Mouse (Mus musculus): Measurements from ENCODE around the gene Bckdha. TPM values are rescaled to one million over a fixed set of nuclear protein-coding genes. Genes with fewer than 3 reads are reported as not detected.

Bckdha gene
- polyA plus RNA-seq, 1 experiment from 2014 or later, result 49.2 TPM

DNA sequence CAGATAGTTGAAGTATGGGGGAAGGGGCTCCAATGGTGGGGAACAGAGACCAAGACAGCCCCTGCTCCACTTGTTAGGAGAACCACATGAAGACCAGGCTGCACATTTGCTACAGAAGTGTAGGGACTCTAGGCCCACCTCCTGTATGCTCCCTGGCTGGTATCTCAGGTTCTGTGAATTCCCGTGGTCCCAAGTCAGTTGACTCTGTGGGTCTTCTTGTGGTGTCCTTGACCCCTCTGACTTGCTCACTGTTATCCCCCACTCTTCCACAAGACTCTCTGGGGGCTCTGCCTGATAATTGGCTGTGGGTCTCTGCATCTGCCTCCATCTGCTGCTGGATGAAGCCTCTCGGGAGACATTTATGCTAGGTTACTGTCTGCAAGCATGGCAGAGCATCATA lies 67.6 kb downstream of the Bckdha start:
- H3K9me3 ChIP-seq, result no peaks in the 10 kb centered on the region
- H3K4me1 ChIP-seq (replicated peaks), result no peaks in the 10 kb centered on the region
- H3K9ac ChIP-seq, result no peak overlapping the region
- H3K4me2 ChIP-seq, result no peak overlapping the region
- H3K27ac ChIP-seq, result no peak overlapping the region
- ATAC-seq (ENCODE audit: low FRiP score), result no peak
- 88% methylated on average over 2 of the region's 2 CpGs for WGBS
- H3K36me3 ChIP-seq, result no peaks in the 10 kb centered on the region
- H3K27me3 ChIP-seq, result no peaks in the 10 kb centered on the region
- H3K4me3 ChIP-seq, result no peak overlapping the region

DNA sequence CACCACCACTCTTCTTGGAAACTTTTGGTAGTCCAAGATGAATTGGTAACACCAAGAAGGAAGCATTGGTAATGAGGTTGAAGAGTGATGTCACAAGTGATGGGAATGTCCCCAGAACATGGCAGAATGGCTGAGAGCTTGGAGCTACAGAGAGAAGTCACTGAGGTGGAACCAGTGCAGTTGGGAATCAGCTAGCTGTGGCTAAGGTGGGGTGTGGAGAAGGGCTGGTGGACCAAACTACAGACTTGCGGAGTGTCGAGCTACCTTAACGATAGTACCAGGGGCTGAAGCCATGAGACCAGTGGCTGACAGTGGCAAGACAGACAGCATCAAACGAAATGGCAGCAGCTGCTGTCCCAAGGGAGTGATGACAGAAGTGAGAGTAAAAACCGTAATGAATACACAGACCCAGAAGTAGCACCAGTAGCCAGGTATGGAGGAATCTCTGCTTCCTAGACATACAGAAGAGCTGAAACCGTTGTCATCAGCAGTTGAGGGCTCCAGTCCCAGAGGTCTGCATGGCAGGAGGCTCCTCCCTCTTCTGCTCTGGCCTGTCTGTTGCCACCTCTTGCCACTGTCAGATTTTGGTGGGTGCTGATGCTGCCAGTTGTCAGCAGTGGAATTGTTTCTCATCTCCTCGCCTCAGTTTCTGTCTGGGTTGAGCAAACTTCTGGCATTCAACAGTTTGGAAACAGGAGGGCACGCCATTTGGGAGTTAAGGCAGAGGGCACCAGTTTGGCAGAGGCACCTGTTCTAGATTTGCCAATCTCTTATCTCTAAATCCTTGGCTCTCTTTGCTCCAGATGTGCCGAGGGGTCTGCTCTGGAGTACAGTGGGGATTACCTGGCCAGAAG lies 73.2 kb downstream of the Bckdha start:
- H3K9ac ChIP-seq, result no peak overlapping the region
- no peaks in the 10 kb centered on the region for H3K4me1 ChIP-seq (replicated peaks)
- 84% methylated on average over 9 of the region's 9 CpGs for WGBS
- ATAC-seq (ENCODE audit: low FRiP score), result no peak
- no peak overlapping the region for H3K27ac ChIP-seq
- no peaks in the 10 kb centered on the region for H3K9me3 ChIP-seq
- H3K4me2 ChIP-seq, result no peak overlapping the region
- no peaks in the 10 kb centered on the region for H3K36me3 ChIP-seq
- H3K27me3 ChIP-seq, result no peaks in the 10 kb centered on the region
- H3K4me3 ChIP-seq, result no peak overlapping the region

DNA sequence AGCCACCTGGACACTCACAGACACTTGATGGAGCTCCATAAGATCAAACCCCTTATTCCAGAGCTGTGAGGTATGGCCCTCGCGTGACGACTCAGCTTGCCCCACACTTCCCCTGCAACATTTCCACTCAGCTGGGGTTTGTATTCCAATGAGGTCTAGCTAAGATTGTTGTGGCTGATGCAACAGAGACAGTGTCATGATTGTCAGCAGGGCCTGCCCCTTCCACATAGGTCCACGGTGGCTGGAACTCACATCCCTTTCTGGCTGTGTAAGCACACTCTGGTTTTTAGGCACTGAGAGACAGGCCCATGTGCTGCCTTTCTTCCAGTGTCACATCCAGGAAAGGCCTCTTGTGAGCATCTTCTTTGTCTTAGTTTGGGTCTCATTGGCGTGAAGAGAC lies 74.1 kb downstream of the Bckdha start:
- Histone ChIP-seq H3K27me3 (0 out of 2 replicates have a peak, but pooled peaks cover under 1% of the 10 kb centered on the region), H3K9ac (no peak overlapping the region), H3K4me1 (replicated peaks) (no peaks in the 10 kb centered on the region), H3K9me3 (no peaks in the 10 kb centered on the region), H3K27ac (no peak overlapping the region), H3K36me3 (no peaks in the 10 kb centered on the region), H3K4me3 (no peak overlapping the region), H3K4me2 (no peak overlapping the region)
- ATAC-seq (ENCODE audit: low FRiP score), result no peak
- 88% methylated on average over 5 of the region's 5 CpGs for WGBS

DNA sequence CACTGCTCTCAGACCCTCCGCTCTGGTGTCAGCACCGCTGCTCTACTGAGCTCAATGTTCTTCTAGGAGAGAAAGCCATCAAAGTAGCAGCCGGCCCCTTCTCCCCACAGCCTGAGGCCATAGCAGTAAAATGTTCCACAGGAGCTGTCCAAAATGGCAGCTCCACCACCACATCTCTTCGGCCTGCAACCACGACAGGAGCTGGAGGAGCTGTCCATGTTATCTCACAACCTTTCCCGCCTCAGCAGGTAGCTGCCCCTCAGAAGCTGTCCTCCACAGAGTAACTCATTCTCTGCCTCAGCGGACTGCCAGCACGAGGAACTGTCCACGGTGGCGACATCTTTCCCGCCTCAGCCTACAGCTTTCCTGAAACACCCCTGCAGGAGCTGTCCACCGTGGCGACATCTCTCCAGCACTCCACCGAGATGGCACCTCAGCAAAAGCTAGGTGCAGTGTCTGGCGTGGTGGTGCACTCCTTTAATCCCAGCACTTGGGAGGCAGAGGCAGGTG lies 76.4 kb downstream of the Bckdha start:
- 91% methylated on average over 15 of the region's 15 CpGs for WGBS
- H3K36me3 ChIP-seq, result no peaks in the 10 kb centered on the region
- H3K4me1 ChIP-seq (replicated peaks), result no peaks in the 10 kb centered on the region
- H3K9me3 ChIP-seq, result no peaks in the 10 kb centered on the region
- H3K27me3 ChIP-seq, result 0 out of 2 replicates have a peak, but pooled peaks cover 2% of the 10 kb centered on the region
- H3K4me2 ChIP-seq, result no peak overlapping the region
- H3K9ac ChIP-seq, result no peak overlapping the region
- ATAC-seq (ENCODE audit: low FRiP score), result no peak
- H3K4me3 ChIP-seq, result no peak overlapping the region
- H3K27ac ChIP-seq, result no peak overlapping the region

Other genes with a start within 250 kb of the Bckdha start
- 0.23 and 0.82 TPM in 2 replicates for gene Cxcl17, start 246.1 kb downstream of the Bckdha start, polyA plus RNA-seq (2015; fragmentation: Nextera tagmentation; extraction: Ambion mirVana)
- gene Ceacam1, start 181.4 kb downstream of the Bckdha start, polyA plus RNA-seq (2015; fragmentation: Nextera tagmentation; extraction: Ambion mirVana), result 0.88 and 0.96 TPM in 2 replicates
- 0.12 and 0.16 TPM in 2 replicates for gene Ceacam2, start 119.1 kb downstream of the Bckdha start, polyA plus RNA-seq (2015; fragmentation: Nextera tagmentation; extraction: Ambion mirVana)
- gene Erich4, start 43.1 kb downstream of the Bckdha start, polyA plus RNA-seq (2015; fragmentation: Nextera tagmentation; extraction: Ambion mirVana), result not detected in 2 replicates
- 35.8 and 42.6 TPM in 2 replicates for gene Dmac2, start 39.6 kb downstream of the Bckdha start, polyA plus RNA-seq (2015; fragmentation: Nextera tagmentation; extraction: Ambion mirVana)
- gene B3gnt8, start 32.3 kb downstream of the Bckdha start, polyA plus RNA-seq (2015; fragmentation: Nextera tagmentation; extraction: Ambion mirVana), result 1.0 and 1.2 TPM in 2 replicates
- gene Exosc5, start 183 bp upstream of the Bckdha start, polyA plus RNA-seq (2015; fragmentation: Nextera tagmentation; extraction: Ambion mirVana), result 44.7 and 47.1 TPM in 2 replicates
- gene Tmem91, start 16.2 kb upstream of the Bckdha start, polyA plus RNA-seq (2015; fragmentation: Nextera tagmentation; extraction: Ambion mirVana), result 15.6 and 16.3 TPM in 2 replicates
- gene B9d2, start 21.8 kb upstream of the Bckdha start, polyA plus RNA-seq (2015; fragmentation: Nextera tagmentation; extraction: Ambion mirVana), result 40.0 and 41.5 TPM in 2 replicates
- 0.85 and 1.2 TPM in 2 replicates for gene Tgfb1, start 28.0 kb upstream of the Bckdha start, polyA plus RNA-seq (2015; fragmentation: Nextera tagmentation; extraction: Ambion mirVana)
- 33.1 and 33.8 TPM in 2 replicates for gene Ccdc97, start 60.1 kb upstream of the Bckdha start, polyA plus RNA-seq (2015; fragmentation: Nextera tagmentation; extraction: Ambion mirVana)
- 49.9 and 50.7 TPM in 2 replicates for gene Hnrnpul1, start 95.8 kb upstream of the Bckdha start, polyA plus RNA-seq (2015; fragmentation: Nextera tagmentation; extraction: Ambion mirVana)
- 21.9 and 22.2 TPM in 2 replicates for gene Axl, start 129.7 kb upstream of the Bckdha start, polyA plus RNA-seq (2015; fragmentation: Nextera tagmentation; extraction: Ambion mirVana)
- 1.4 and 2.1 TPM in 2 replicates for gene Cyp2s1, start 157.9 kb upstream of the Bckdha start, polyA plus RNA-seq (2015; fragmentation: Nextera tagmentation; extraction: Ambion mirVana)
- gene Cyp2b10, start 238.6 kb upstream of the Bckdha start, polyA plus RNA-seq (2015; fragmentation: Nextera tagmentation; extraction: Ambion mirVana), result not detected in 2 replicates